Mouse (Mus musculus) liver, adult 2 months (tissue): ENCODE data around the gene Dgkz. TPM values are rescaled to one million over a fixed set of nuclear protein-coding genes. Genes with fewer than 3 reads are reported as not detected.
A peak's percentile ranks its signal among the peaks of the same experiment; 100 is the strongest.

Source experiments
- DNase-seq: peaks from one replicate; pipeline ENCODE4 v3.0.0-alpha.2; 2011; ENCODE audit warnings: low read depth, low spot score; ENCODE audit errors: extremely low read depth
- H3K27ac ChIP-seq: fragments of 200-500 bp; replicated peaks from 2 replicates; pipeline ENCODE4 v1.5.1; 2012; ENCODE audit warnings: low read depth, mild to moderate bottlenecking, control low read depth, inconsistent platforms, low read length; ENCODE audit not compliant: insufficient read depth
- H3K27me3 ChIP-seq: fragments of 200-500 bp; 2 replicates; pipeline ENCODE4 v1.6.1; 2012; ENCODE audit warnings: mild to moderate bottlenecking, moderate library complexity, low read length, inconsistent platforms; ENCODE audit not compliant: control insufficient read depth, insufficient read depth
- H3K36me3 ChIP-seq: fragments of 200-500 bp; 2 replicates; pipeline ENCODE4 v1.6.1; 2012; ENCODE audit warnings: low read length, inconsistent platforms; ENCODE audit not compliant: control insufficient read depth, insufficient read depth
- H3K4me1 ChIP-seq: fragments of 200-500 bp; 2 replicates; pipeline ENCODE4 v1.6.1; 2011; ENCODE audit warnings: low read length; ENCODE audit not compliant: control insufficient read depth, insufficient read depth
- H3K4me3 ChIP-seq: fragments of 200-500 bp; 2 replicates; pipeline ENCODE4 v1.5.1; 2011; ENCODE audit warnings: low read depth, mild to moderate bottlenecking, control low read depth, low read length, moderate library complexity; ENCODE audit not compliant: insufficient read depth
- H3K79me2 ChIP-seq: fragments of 200-500 bp; 2 replicates; pipeline ENCODE4 v1.6.1; 2012; ENCODE audit warnings: inconsistent platforms, mild to moderate bottlenecking, low read length, moderate library complexity; ENCODE audit not compliant: control insufficient read depth, insufficient read depth
- H3K9ac ChIP-seq: fragments of 200-500 bp; 2 replicates; pipeline ENCODE4 v1.6.1; 2012; ENCODE audit warnings: low read depth, mild to moderate bottlenecking, control low read depth, inconsistent platforms, low read length
- CTCF ChIP-seq: fragments of 200-500 bp; IDR thresholded peaks from 2 replicates; pipeline ENCODE4 v1.5.1; 2011; ENCODE audit warnings: low read depth, low read length, control low read depth
- POLR2A ChIP-seq: fragments of 200-500 bp; IDR thresholded peaks from 2 replicates; pipeline ENCODE4 v1.6.1; 2011; ENCODE audit warnings: low read length, control low read depth; ENCODE audit not compliant: insufficient read depth; ENCODE audit errors: extremely low read depth
- WGBS: fragments of 180-500 bp; shearing (Covaris S2); methylation state at CpG from one replicate; pipeline ENCODE4 v1.1.7; 2018; 5-methylcytosine and 5-hydroxymethylcytosine counted together
- polyA plus RNA-seq: library from polyadenylated mRNA; depleted of rRNA; stranded (reverse); fragments of >200 nt; gene quantifications from 2 replicates; pipeline ENCODE4 v1.2.3, GENCODE M21; 2012
- total RNA-seq: library from RNA; depleted of rRNA; stranded (reverse); fragments of >200 nt; gene quantifications from 2 replicates; pipeline ENCODE4 v1.2.3, GENCODE M21; 2014

Dgkz gene
- total and polyA plus RNA-seq, 2 experiments, result 13.2 to 59.5 TPM

DNA sequence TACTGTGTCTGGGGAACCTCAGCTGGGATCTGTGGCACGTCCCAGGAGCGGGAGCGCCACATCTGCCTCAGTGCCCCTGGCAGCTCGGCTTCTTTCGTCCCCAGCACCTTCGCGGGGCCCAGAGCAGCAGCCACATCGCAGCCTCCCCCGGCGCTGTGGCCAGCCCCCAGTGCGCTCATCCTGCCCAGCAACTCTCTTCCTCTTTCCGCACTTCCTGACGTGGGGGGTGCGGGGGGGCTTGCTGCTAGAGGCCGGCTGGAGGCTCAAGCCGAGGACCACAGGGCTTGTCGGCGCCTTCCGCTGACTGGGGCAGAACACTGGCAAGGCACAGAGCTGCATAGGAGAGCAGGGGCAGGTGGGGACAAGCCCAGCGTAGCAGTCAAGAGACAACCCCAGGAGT is 10.2 kb downstream of the Dgkz start:
- Histone ChIP-seq H3K9ac (peak overlapping the region; percentile 94), H3K27me3 (no peaks in the 10 kb centered on the region), H3K36me3 (no peaks in the 10 kb centered on the region), H3K79me2 (peaks cover 11% of the 10 kb centered on the region; the same call in 1 of the 2 replicates), H3K27ac (peak overlapping the region; percentile 98), H3K4me3 (peak overlapping the region; percentile 99), H3K4me1 (peaks cover 17% of the 10 kb centered on the region)
- TF ChIP-seq CTCF (no peak), POLR2A (peak; percentile 50; the same call in 1 of the 2 replicates)
- DNase-seq, result no peak
- WGBS, result 53% methylated on average over 20 of the region's 20 CpGs

DNA sequence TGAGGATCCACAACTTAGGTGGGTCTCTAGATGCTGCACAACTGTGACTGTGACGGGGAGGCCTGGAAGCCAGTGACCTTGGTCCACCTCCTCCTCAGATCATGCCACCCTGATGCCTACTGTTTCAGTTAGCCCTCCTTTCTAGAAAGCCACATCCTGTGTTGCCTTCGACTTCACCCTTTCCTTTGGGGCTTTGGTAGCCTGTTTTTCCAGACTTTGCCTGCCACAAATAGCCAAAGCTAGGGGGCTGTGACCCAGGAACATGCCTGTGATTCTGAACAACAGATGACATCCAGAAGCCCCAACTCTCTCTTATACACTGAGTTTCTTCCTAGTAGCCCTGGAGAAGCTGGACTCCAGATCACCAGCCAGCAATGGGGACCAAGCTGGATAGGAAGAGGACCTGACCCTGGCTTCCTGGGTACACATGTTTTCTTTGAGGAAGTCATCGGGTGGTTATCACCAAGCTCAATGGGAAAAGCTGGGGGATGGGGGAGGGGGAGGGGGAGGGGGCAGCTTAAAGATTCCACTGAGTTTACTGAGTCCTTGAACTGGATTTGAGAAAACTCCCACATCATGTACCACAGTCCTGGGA is 11.0 kb downstream of the Dgkz start:
- H3K4me3 ChIP-seq, result peak overlapping the region; percentile 99
- H3K4me1 ChIP-seq, result peaks cover 19% of the 10 kb centered on the region
- H3K9ac ChIP-seq, result peak overlapping the region; percentile 94
- H3K27me3 ChIP-seq, result no peaks in the 10 kb centered on the region
- peak overlapping the region; percentile 98 for H3K27ac ChIP-seq
- no peaks in the 10 kb centered on the region for H3K36me3 ChIP-seq
- no peak for TF ChIP-seq CTCF
- no peak for TF ChIP-seq POLR2A
- H3K79me2 ChIP-seq, result peaks cover 14% of the 10 kb centered on the region; the same call in 1 of the 2 replicates
- no peak for DNase-seq
- 59% methylated on average over 3 of the region's 3 CpGs for WGBS

DNA sequence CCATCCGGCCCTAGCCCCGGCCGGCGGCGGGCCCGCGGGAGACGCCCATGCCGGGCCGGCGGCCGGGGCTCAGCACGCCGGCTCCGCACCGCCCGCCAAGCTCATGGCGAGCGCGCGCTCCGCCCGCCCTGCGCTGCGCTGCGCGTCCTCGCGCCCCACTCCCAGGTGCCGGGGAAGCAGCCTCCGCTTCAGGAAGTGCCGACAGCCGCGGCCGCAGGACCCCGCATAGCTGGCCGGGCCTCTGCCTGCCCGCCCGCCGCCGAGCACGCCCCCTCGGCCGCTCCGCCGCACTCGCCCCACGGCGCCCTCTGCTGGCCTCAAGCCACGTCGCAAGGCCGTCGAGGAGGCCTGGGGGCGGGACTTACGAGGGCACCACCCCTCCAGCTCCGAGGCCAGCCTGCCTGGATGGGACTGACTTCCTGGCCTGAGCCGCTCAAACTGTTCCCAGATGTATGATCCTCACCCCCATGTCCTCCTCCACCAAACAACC is 12.2 kb downstream of the Dgkz start:
- peak overlapping the region; percentile 79 for H3K4me3 ChIP-seq
- DNase-seq, result peak; percentile 64
- peaks cover 20% of the 10 kb centered on the region; the same call in 1 of the 2 replicates for H3K79me2 ChIP-seq
- peak overlapping the region; percentile 79 for H3K27ac ChIP-seq
- peak overlapping the region; percentile 89 for H3K9ac ChIP-seq
- H3K4me1 ChIP-seq, result peaks cover 23% of the 10 kb centered on the region
- TF ChIP-seq POLR2A (0 out of 2 replicates have a peak, but pooled peaks have one; percentile 33), CTCF (peak; percentile 87)
- H3K36me3 ChIP-seq, result no peaks in the 10 kb centered on the region
- WGBS, result under 1% methylated on average over 40 of the region's 57 CpGs
- no peaks in the 10 kb centered on the region for H3K27me3 ChIP-seq

DNA sequence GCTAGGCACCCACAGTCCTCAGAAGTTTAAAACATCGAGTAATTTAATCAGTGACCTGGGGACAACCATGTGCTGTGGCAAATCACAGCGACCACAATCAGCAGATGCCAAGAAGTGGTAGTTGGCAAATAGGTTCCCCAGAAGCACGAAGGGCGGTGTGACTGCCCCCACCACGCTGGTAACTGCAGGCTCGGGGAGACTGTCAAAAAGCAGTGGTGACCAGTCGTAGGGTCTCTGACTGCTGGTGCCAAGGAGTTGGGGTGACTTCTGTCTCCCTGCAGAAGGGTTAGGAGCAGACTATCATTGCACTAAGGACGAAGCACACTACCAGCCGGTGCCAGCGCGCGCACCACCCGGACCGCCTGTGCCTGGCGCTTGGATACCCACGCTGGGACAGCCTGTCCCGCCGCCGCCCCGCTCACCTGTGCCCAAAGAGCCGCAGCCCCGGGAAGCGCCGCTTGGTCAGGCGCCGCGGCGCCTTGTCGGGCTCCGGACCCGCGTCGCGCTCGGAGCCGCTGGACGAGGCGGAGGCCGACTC is 12.7 kb downstream of the Dgkz start:
- Histone ChIP-seq H3K9ac (peak overlapping the region; percentile 89), H3K36me3 (no peaks in the 10 kb centered on the region), H3K79me2 (peaks cover 23% of the 10 kb centered on the region; the same call in 1 of the 2 replicates), H3K4me1 (peaks cover 23% of the 10 kb centered on the region), H3K4me3 (peak overlapping the region; percentile 79), H3K27ac (peak overlapping the region; percentile 79), H3K27me3 (no peaks in the 10 kb centered on the region)
- 0% methylated on average over 23 of the region's 39 CpGs for WGBS
- no peak for TF ChIP-seq POLR2A
- no peak for TF ChIP-seq CTCF
- DNase-seq, result peak; percentile 36

DNA sequence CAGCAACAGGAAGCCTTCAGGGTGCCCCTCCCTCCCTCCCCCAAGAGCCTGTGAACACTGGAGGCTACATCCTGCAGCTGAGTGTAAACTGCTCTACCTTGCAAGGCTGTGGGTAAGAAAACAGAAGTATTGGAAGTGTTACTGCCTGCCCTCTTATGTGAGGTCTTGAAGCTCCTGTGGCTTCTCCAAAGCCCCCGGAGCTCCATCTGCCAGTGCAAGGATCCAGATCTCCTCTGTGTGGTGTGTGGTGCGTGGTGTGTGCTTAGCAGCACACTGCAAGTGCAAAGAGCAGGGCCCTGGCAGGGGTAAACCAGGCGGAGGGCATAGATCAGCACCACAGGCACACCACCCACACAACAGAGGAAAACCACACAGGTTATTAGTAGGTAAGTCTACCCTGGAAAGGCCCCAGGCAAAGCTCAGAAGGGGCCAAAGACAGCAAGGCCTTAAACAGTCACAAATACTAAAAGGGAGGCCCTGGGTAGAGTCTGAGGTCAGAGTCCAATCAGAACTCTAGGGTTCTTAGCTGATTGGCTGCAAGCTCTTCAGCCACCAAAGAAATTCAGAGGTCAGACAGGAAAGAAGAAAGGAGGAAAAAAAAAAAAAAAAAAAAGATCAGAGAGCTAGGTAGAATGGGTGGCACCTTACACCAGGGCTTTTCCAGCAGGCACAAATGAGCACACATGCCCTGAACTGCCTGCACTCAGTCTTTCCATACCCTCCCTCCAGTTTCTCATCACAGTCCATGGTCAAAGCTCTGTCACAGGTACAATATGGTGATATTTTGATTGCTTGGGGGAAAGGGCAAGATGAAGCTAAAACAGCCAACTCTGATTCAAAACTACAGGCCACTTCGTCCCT is 13.5 kb downstream of the Dgkz start:
- H3K9ac ChIP-seq, result peak overlapping the region; percentile 89
- peak; percentile 92 for DNase-seq
- peaks cover 28% of the 10 kb centered on the region; the same call in 1 of the 2 replicates for H3K79me2 ChIP-seq
- WGBS, result 11% methylated on average over 4 of the region's 4 CpGs
- H3K4me1 ChIP-seq, result peaks cover 22% of the 10 kb centered on the region
- no peaks in the 10 kb centered on the region for H3K27me3 ChIP-seq
- TF ChIP-seq POLR2A, result 0 out of 2 replicates have a peak, but pooled peaks have one; percentile 7
- no peak for TF ChIP-seq CTCF
- H3K36me3 ChIP-seq, result no peaks in the 10 kb centered on the region
- peak overlapping the region; percentile 79 for H3K27ac ChIP-seq
- H3K4me3 ChIP-seq, result peak overlapping the region; percentile 79
